Mouse (Mus musculus) Patski (cell line): ENCODE data around the gene Rps6ka4. TPM values are rescaled to one million over a fixed set of nuclear protein-coding genes. Genes with fewer than 3 reads are reported as not detected.

Source experiments
- ATAC-seq: fragments of 100-300 bp; one replicate; pipeline ENCODE4 v1.8.0; 2021
- CTCF ChIA-PET: fragments of 350-600 bp; sonication (Branson Sonifier 250); formaldehyde crosslinking; loops from one replicate; lab custom pipeline; 2022; ENCODE audit warnings: inconsistent platforms; lab: Charles Lee
- POLR2A ChIA-PET: fragments of 350-600 bp; sonication (Branson Sonifier 250); formaldehyde crosslinking; loops from one replicate; lab custom pipeline; 2022; ENCODE audit warnings: antibody characterized with exemption, inconsistent platforms; lab: Charles Lee
- DNase-seq: peaks from one replicate; pipeline ENCODE4 v3.0.0-alpha.2; 2011; ENCODE audit warnings: low read depth, low spot score
- H3K27me3 ChIP-seq: fragments of 371-371 bp; one replicate; pipeline ENCODE4 v1.5.1; 2021
- CTCF ChIP-seq: fragments of 100-300 bp; IDR thresholded peaks from one replicate; pipeline ENCODE4 v1.5.1; 2021
- in situ Hi-C: fragments of 300-500 bp; cut with MboI; formaldehyde crosslinking; loops from 3 replicates; pipeline ENCODE4 v1.11.1; 2018; ENCODE audit warnings: low pct_unique_long_range_greater_than_20kb, mixed read lengths
- polyA plus RNA-seq: library from polyadenylated mRNA; unstranded; gene quantifications from one replicate; pipeline ENCODE4 v1.2.3, GENCODE M21; 2021

Rps6ka4 gene
- polyA plus RNA-seq, 1 experiment from 2014 or later = 51.4 TPM

DNA sequence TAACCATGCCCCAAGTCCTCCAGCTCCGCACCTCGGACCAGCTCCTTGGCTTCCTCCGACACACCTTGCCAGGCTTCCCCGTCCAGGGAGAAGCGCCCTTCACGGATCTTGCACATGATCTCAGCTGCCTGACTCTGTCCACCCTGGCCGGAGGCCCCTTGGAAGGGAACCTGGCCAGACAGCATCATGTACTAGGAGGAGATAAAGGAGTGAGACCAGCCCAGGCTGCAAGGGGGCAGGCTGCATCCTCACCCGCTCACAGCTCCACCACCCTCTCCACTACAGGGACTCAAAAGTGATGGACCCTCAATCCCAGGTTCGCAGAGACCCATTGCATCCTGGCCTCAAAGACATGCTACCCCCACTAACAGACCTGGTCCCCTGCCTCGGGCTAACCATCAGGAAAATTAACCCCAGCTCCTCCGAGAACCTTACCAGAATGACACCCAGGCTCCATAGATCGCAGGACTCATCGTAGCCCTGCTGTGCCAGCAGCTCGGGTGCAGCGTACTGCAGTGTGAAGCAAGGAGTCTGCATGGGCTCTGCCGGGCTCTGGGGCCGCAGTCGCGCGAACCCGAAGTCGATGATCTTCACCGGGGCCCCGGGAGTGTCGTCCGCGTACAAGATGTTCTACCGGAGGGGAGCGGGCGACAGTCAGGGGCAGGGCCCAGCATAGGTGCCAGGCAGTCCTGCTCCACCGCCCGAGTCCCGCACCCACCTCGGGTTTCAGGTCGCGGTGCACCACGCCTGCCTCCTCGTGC is 9.7 kb downstream of the Rps6ka4 start:
- TF ChIP-seq CTCF = no peak
- in situ Hi-C loops = no loop called here
- POLR2A ChIA-PET = interaction anchor here (1.2 kb wide), 1 partner anchor 9 kb away, joined by 4 read pairs; the partner anchor contains the start of gene Rps6ka4
- CTCF ChIA-PET = no interaction called here
- H3K27me3 ChIP-seq = no peaks in the 10 kb centered on the region
- no peak for ATAC-seq
- no peak for DNase-seq

DNA sequence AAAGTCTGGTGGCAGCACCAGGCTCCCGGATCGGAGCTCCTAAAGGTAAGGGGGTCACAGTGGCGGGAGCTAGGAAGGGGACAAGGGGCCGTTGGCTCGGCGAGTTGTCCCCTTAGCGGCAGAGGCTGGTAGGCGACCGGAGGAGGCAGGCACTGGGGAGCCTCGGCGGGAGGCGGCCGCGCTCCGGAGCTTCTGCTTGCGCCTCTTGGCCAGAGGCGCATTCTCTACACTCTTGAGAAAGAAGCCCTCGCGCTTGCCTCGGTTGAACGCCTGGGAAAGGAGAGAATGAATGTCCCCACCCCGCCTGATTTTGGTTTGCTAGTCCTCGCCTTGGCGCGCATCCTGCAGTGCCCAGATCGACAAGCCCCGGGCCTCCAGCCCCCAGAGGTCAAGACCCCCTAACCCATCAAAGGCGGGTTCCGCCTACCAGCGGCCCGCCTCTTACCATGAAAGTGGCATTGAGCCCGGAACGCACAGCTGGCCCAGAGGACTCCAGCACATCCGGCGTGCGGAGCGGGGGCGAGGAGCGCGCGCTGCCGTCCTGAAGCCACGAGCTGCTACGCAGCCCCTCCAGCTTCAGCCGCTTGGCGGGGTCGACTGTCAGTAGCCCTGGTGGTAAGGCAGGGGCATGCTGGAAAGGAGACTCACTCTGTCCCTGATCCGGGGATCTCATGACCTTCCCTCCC is 10.4 kb downstream of the Rps6ka4 start:
- in situ Hi-C loops = no loop called here
- no peak for TF ChIP-seq CTCF
- ChIA-PET POLR2A (interaction anchor here (1.2 kb wide), 1 partner anchor 10 kb away, joined by 4 read pairs; the partner anchor contains the start of gene Rps6ka4), CTCF (interaction anchor here (0.9 kb wide), 1 partner anchor 10 kb away, joined by 4 read pairs; no protein-coding TSS in a partner anchor)
- H3K27me3 ChIP-seq = no peaks in the 10 kb centered on the region
- no peak for DNase-seq
- no peak for ATAC-seq

DNA sequence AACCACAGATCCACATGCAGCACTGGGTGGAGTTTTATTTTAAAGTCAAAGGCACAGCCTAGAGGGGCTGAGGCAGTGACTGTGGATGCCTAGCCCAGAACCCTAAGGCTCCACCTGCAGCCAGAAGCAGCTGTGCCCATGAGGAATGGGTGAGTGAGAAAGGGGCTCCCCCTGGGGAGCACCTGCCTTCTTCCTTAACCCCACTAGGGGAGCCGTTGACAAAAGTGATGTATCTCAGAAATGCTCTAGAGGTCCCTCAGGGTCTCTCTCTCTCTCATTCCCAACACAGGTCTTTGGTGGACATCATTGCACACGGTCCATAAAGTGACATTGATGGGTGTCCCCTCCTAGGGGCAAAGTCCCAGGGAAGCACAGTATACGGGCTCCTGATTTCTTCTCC is 11.4 kb downstream of the Rps6ka4 start:
- in situ Hi-C loops = no loop called here
- TF ChIP-seq CTCF = no peak
- ATAC-seq = no peak
- CTCF ChIA-PET = interaction anchor here (0.9 kb wide), 1 partner anchor 11 kb away, joined by 4 read pairs; no protein-coding TSS in a partner anchor
- DNase-seq = no peak
- no peaks in the 10 kb centered on the region for H3K27me3 ChIP-seq
- POLR2A ChIA-PET = no interaction called here

DNA sequence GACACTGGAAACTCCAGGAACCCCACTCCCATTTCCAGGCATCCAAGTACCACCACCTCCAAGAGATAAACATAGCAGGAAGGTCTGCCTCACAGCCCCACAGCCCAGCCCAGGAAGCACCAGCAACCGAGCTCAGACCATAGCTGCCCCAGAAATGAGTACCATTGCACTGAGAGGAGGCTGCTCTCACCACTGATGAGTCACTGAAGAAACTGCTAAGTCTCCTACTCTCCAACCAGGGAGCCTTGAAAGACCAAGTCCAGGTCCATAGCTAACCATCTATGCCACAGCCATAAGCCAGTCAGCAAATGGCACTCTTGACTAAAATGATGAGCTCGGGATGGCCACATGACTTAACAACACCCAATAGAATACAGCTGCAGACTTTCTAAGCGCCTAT is 13.8 kb downstream of the Rps6ka4 start:
- TF ChIP-seq CTCF = no peak
- no peaks in the 10 kb centered on the region for H3K27me3 ChIP-seq
- in situ Hi-C loops = no loop called here
- POLR2A ChIA-PET = no interaction called here
- CTCF ChIA-PET = no interaction called here
- DNase-seq (no peak), ATAC-seq (no peak)

DNA sequence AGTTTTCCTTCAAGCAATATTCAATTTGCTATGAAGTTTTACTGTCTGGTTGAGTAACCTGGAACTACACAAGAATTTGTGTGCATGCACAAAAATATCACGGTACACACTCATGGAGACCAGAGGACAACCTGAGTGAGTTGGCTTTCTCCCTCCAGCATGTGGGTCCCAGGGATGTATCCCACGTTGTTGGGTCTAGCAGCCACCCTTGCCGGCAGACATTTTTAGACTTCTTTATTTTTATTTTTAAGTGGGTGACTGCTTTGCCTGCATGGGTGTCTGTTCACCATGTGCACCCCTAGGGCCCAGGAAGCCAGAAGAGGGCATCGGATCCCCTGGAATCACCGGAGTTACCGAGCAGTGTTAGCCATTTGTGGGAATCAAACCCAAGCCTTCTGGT is 15.1 kb downstream of the Rps6ka4 start:
- POLR2A ChIA-PET = no interaction called here
- DNase-seq (no peak), ATAC-seq (no peak)
- no peaks in the 10 kb centered on the region for H3K27me3 ChIP-seq
- no peak for TF ChIP-seq CTCF
- in situ Hi-C loops = no loop called here
- CTCF ChIA-PET = no interaction called here

DNA sequence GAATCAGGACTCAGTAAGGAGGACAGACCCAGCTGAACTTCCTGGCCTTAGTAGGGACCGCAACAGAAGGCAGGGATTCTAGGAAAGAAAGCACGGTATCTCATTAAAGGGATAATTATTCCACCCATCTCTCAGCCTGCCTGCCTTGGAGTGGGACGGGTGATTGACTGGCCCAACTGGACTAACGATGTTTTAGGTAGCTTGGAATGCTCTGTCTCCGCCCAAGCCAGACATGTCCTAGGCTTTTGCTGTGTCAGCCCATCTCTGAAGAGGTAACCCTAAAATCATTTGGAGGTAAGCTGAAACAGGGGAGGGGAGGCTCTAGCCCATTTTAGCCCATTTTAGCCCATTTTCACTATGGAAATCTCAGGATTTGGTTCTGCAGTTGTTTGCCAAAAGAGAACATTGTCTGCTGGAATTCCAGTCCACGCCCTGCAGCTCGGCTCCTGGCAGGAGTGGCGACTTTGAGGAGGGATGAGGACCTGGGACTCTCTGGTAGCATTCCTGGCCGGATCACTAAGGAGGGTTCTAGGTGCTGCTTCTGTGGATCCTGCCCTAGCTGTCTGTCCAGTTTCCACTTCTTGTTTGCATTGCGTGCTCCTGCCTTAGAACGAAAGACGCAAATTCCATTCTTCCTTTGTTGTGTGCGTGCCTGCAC is 19.8 kb downstream of the Rps6ka4 start:
- DNase-seq (no peak), ATAC-seq (no peak)
- CTCF ChIA-PET = interaction anchor here (1.0 to 1.6 kb wide), 2 partner anchors 16 to 36 kb away, joined by 3 read pairs; no protein-coding TSS in a partner anchor
- H3K27me3 ChIP-seq = peaks cover 7% of the 10 kb centered on the region
- no peak for TF ChIP-seq CTCF
- in situ Hi-C loops = no loop called here
- POLR2A ChIA-PET = no interaction called here

DNA sequence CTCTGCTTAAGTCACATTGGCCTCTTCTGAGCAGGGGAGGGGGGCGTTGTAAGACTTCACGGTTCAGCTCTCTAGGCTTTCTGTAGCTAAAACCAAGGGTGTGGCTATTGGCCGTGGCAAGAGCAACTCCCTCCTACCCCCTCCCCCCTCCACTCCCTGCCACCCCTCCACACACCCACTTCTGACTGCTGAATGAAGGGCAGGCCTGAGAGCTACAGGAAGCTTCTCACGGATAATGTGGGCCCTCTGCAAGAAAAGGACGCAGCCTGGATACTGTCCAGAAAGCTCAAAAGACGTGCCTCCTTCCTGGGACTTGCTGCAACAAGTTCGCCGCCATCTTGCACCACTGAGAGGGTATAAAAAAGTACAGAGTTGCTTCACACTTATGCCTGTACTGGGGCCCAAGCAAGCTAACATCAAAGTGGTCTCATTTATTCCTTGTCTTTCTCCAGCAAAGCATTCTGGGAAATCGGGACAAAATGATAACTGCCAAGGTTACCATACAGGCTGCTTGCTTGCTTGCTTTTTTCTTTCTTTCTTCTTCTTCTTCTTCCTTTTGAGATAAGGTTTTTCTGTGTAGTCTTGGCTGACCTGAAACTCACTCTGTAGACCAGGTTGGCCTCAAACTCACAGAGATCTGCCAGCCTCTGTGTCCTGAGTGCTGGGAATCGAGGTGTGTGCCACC is 21.2 kb downstream of the Rps6ka4 start:
- ATAC-seq (no peak), DNase-seq (no peak)
- ChIA-PET CTCF (interaction anchor here (1.6 kb wide), 1 partner anchor 38 kb away, joined by 3 read pairs; no protein-coding TSS in a partner anchor), POLR2A (no interaction called here)
- in situ Hi-C loops = no loop called here
- H3K27me3 ChIP-seq = peaks cover 7% of the 10 kb centered on the region
- no peak for TF ChIP-seq CTCF

DNA sequence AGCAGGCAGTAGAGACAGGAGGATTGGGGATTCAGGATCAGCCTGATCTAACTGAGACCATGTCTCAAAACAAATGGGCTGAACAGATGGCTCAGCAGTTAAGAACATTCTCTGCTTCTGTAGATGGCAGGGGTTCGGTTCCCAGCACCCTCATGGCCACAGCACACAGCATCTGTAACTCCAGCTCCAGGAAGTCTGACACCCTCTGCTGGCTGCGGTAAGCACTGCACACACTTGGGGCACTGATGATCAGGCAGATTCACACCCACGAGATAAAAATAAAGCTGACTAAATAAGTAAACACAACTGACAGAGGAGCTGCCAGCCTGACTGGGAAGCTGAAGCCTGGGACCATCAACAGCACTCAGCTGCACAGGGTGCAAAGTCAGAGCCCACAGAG is 25.5 kb downstream of the Rps6ka4 start:
- no peak for TF ChIP-seq CTCF
- peaks cover 7% of the 10 kb centered on the region for H3K27me3 ChIP-seq
- in situ Hi-C loops = no loop called here
- no peak for ATAC-seq
- DNase-seq = no peak
- ChIA-PET POLR2A (no interaction called here), CTCF (no interaction called here)

DNA sequence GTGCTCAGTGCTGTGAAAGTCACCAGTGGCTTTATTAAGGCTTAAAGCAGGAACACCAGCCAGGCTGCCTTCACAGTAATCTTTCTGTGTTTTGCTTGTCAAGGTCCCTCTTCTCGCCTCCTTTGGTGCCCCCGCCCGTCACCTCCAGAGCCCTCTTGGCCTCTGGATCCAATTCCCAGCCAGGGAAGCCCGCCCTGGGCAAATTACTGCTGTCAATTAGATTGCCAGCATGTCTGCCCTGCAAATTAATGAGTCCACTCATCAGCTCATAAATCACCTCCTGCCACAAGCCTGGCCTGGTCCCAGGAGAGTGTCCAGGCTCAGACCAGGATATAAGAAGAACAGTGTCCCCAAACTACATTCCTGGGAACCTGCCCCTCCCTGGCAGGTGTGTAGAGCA is 26.1 kb downstream of the Rps6ka4 start:
- ChIA-PET CTCF (no interaction called here), POLR2A (no interaction called here)
- in situ Hi-C loops = no loop called here

More for the DNA sequence above, 26.1 kb downstream of the Rps6ka4 start:
- DNase-seq (no peak), ATAC-seq (no peak)
- peaks cover 7% of the 10 kb centered on the region for H3K27me3 ChIP-seq
- no peak for TF ChIP-seq CTCF

Other genes with a start within 250 kb of the Rps6ka4 start
- gene Ccdc88b, start 17.6 kb upstream of the Rps6ka4 start, polyA plus RNA-seq = 0.06 TPM
- 64.4 TPM for gene Trmt112, start 69.1 kb upstream of the Rps6ka4 start, polyA plus RNA-seq
- gene Prdx5, start 69.5 kb upstream of the Rps6ka4 start, polyA plus RNA-seq = 557 TPM
- gene Esrra, start 81.2 kb upstream of the Rps6ka4 start, polyA plus RNA-seq = 96.1 TPM
- 7.6 TPM for gene Catsperz, start 84.7 kb upstream of the Rps6ka4 start, polyA plus RNA-seq
- 7.6 TPM for gene Kcnk4, start 93.9 kb upstream of the Rps6ka4 start, polyA plus RNA-seq
- 108 TPM for gene Bad, start 101.2 kb upstream of the Rps6ka4 start, polyA plus RNA-seq
- 73.0 TPM for gene Gpr137, start 101.8 kb upstream of the Rps6ka4 start, polyA plus RNA-seq
- 267 TPM for gene Ppp1r14b, start 134.3 kb upstream of the Rps6ka4 start, polyA plus RNA-seq
- 59.6 TPM for gene Plcb3, start 135.8 kb upstream of the Rps6ka4 start, polyA plus RNA-seq
- gene Fkbp2, start 139.9 kb upstream of the Rps6ka4 start, polyA plus RNA-seq = 167 TPM
- 87.1 TPM for gene Vegfb, start 147.0 kb upstream of the Rps6ka4 start, polyA plus RNA-seq
- 26.0 TPM for gene Dnajc4, start 151.9 kb upstream of the Rps6ka4 start, polyA plus RNA-seq
- 60.5 TPM for gene Nudt22, start 155.5 kb upstream of the Rps6ka4 start, polyA plus RNA-seq
- gene Trpt1, start 155.5 kb upstream of the Rps6ka4 start, polyA plus RNA-seq = 20.7 TPM
- gene Fermt3, start 178.8 kb upstream of the Rps6ka4 start, polyA plus RNA-seq = 0.22 TPM
- 301 TPM for gene Stip1, start 199.3 kb upstream of the Rps6ka4 start, polyA plus RNA-seq
- 33.9 TPM for gene Macrod1, start 216.2 kb upstream of the Rps6ka4 start, polyA plus RNA-seq